Mouse (Mus musculus) intestine, embryonic 14.5 days (tissue): ENCODE measurements around the gene Mybpc3. TPM values are rescaled to one million over a fixed set of nuclear protein-coding genes. Genes with fewer than 3 reads are reported as not detected.

Experiments used
- ATAC-seq: fragments of 200-750 bp; cut with Nextera tagmentation; replicated peaks from 2 replicates; pipeline ENCODE4 v1.8.0; 2017; ENCODE audit warnings: low read depth, moderate number of reproducible peaks, moderate TSS enrichment, moderate library complexity; ENCODE audit not compliant: low FRiP score, low TSS enrichment
- DNase-seq: peaks from one replicate; pipeline ENCODE4 v3.0.0-alpha.2; 2018; ENCODE audit warnings: low spot score
- H3K27ac ChIP-seq: fragments of 300-500 bp; sonication (generic); 2 replicates; pipeline ENCODE4 v1.5.1; 2014; ENCODE audit warnings: low read depth, mild to moderate bottlenecking, control low read depth
- H3K27me3 ChIP-seq: fragments of 300-500 bp; sonication (generic); replicated peaks from 2 replicates; pipeline ENCODE4 v1.6.1; 2014; ENCODE audit warnings: low read length, control low read depth; ENCODE audit not compliant: control insufficient read depth, insufficient read depth
- H3K36me3 ChIP-seq: fragments of 300-500 bp; sonication (generic); 2 replicates; pipeline ENCODE4 v1.6.1; 2014; ENCODE audit warnings: low read length, control low read depth; ENCODE audit not compliant: control insufficient read depth, insufficient read depth
- H3K4me1 ChIP-seq: fragments of 300-500 bp; sonication (generic); replicated peaks from 2 replicates; pipeline ENCODE4 v1.6.1; 2014; ENCODE audit warnings: low read length, control low read depth, mixed read lengths; ENCODE audit not compliant: control insufficient read depth, insufficient read depth
- H3K4me2 ChIP-seq: fragments of 300-500 bp; sonication (generic); 2 replicates; pipeline ENCODE4 v1.6.1; 2014; ENCODE audit warnings: low read length
- H3K4me3 ChIP-seq: fragments of 300-500 bp; sonication (generic); 2 replicates; pipeline ENCODE4 v1.5.1; 2014; ENCODE audit warnings: low read depth, low read length, control low read depth, mixed read lengths
- H3K9ac ChIP-seq: fragments of 300-500 bp; sonication (generic); 2 replicates; pipeline ENCODE4 v1.6.1; 2014; ENCODE audit warnings: mild to moderate bottlenecking, low read length
- H3K9me3 ChIP-seq: fragments of 300-500 bp; sonication (generic); 2 replicates; pipeline ENCODE4 v1.6.1; 2016; ENCODE audit warnings: low read length, control low read depth; ENCODE audit not compliant: control insufficient read depth
- WGBS: fragments of 180-500 bp; shearing (Covaris S2); extraction: QIAGEN DNeasy Blood & Tissue Kit; methylation state at CpG from one replicate; pipeline ENCODE4 v1.1.7; 2014; 5-methylcytosine and 5-hydroxymethylcytosine counted together
- polyA plus RNA-seq: library from polyadenylated mRNA; unstranded; fragments of >200 nt; fragmentation: Nextera tagmentation; extraction: Ambion mirVana; gene quantifications from 2 replicates; pipeline ENCODE4 v1.2.1, GENCODE M21; 2014

The Mybpc3 gene
- polyA plus RNA-seq, 1 experiment from 2014 or later: not detected

DNA sequence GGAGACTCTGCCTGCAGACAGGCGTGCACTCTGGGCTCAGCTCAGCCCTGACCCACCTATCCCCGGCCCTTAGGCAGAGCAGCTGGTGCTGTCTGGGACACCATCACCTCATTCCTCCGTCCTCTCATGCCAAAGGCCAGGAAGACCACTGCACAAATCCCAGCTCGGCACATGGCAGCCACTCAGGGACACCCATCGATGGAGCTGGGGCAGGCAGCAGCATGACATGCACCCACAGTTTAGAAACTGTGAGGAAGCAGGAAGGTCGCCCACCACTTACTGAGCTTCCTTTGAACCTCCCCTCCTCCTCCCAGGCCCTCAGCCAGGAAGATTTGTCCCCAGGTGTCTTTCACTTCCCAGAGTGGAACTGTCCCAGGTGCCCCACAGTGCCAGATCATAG is 19.5 kb downstream of the Mybpc3 start:
- Histone ChIP-seq H3K4me2 (no peak overlapping the region), H3K27ac (no peak overlapping the region), H3K9ac (no peak overlapping the region), H3K9me3 (no peaks in the 10 kb centered on the region), H3K27me3 (no peaks in the 10 kb centered on the region), H3K36me3 (peaks cover 14% of the 10 kb centered on the region; the same call in 1 of the 2 replicates), H3K4me1 (no peaks in the 10 kb centered on the region), H3K4me3 (no peak overlapping the region)
- DNase-seq (no peak), ATAC-seq (no peak)
- WGBS: 76% methylated on average over 6 of the region's 6 CpGs

- no peak overlapping the region for H3K27ac ChIP-seq
- 64% methylated on average over 5 of the region's 5 CpGs for WGBS
- ATAC-seq: no peak
These were observed 21.4 kb downstream of the Mybpc3 start for GRCm38 (mm10) chr2:91139311-91139710.

GRCm38 (mm10) chr2:91139764-91140163 is 21.8 kb downstream of the Mybpc3 start:
- no peak overlapping the region for H3K4me2 ChIP-seq
- no peaks in the 10 kb centered on the region for H3K9me3 ChIP-seq
- DNase-seq (no peak), ATAC-seq (no peak)
- H3K27ac ChIP-seq: no peak overlapping the region
- no peaks in the 10 kb centered on the region for H3K4me1 ChIP-seq
- H3K27me3 ChIP-seq: no peaks in the 10 kb centered on the region
- 82% methylated on average over 8 of the region's 8 CpGs for WGBS
- no peak overlapping the region for H3K4me3 ChIP-seq
- H3K36me3 ChIP-seq: peaks cover 26% of the 10 kb centered on the region
- no peak overlapping the region for H3K9ac ChIP-seq

More at GRCm38 (mm10) chr2:91139311-91139710, 21.4 kb downstream of the Mybpc3 start:
- no peak overlapping the region for H3K9ac ChIP-seq
- H3K4me1 ChIP-seq: no peaks in the 10 kb centered on the region
- no peaks in the 10 kb centered on the region for H3K9me3 ChIP-seq
- DNase-seq: no peak
- H3K4me2 ChIP-seq: no peak overlapping the region
- H3K36me3 ChIP-seq: peaks cover 26% of the 10 kb centered on the region
- no peaks in the 10 kb centered on the region for H3K27me3 ChIP-seq
- no peak overlapping the region for H3K4me3 ChIP-seq

- Histone ChIP-seq H3K4me2 (no peak overlapping the region), H3K9me3 (no peaks in the 10 kb centered on the region), H3K36me3 (peaks cover 33% of the 10 kb centered on the region), H3K9ac (no peak overlapping the region), H3K27me3 (no peaks in the 10 kb centered on the region), H3K27ac (no peak overlapping the region), H3K4me1 (no peaks in the 10 kb centered on the region), H3K4me3 (no peak overlapping the region)
- 93% methylated on average over 6 of the region's 6 CpGs for WGBS
- DNase-seq (no peak), ATAC-seq (no peak)
These were observed 25.0 kb downstream of the Mybpc3 start for GRCm38 (mm10) chr2:91142920-91143319.

- Histone ChIP-seq H3K4me2 (no peak overlapping the region), H3K27me3 (no peaks in the 10 kb centered on the region), H3K4me1 (no peaks in the 10 kb centered on the region), H3K36me3 (peaks cover 31% of the 10 kb centered on the region), H3K9ac (no peak overlapping the region), H3K4me3 (no peak overlapping the region), H3K27ac (no peak overlapping the region), H3K9me3 (no peaks in the 10 kb centered on the region)
- DNase-seq: no peak
- WGBS: 95% methylated on average over 11 of the region's 11 CpGs
- ATAC-seq: no peak
These were observed 25.5 kb downstream of the Mybpc3 start for GRCm38 (mm10) chr2:91143401-91143800.

GRCm38 (mm10) chr2:91148101-91148500 is 30.2 kb downstream of the Mybpc3 start:
- no peak for DNase-seq
- H3K4me2 ChIP-seq: no peak overlapping the region
- H3K4me3 ChIP-seq: no peak overlapping the region
- H3K27ac ChIP-seq: no peak overlapping the region
- H3K27me3 ChIP-seq: no peaks in the 10 kb centered on the region
- peaks cover 45% of the 10 kb centered on the region for H3K36me3 ChIP-seq
- no peaks in the 10 kb centered on the region for H3K9me3 ChIP-seq
- H3K9ac ChIP-seq: no peak overlapping the region
- no peaks in the 10 kb centered on the region for H3K4me1 ChIP-seq
- no peak for ATAC-seq

- Histone ChIP-seq H3K9me3 (no peaks in the 10 kb centered on the region), H3K4me2 (no peak overlapping the region)
- no peak for DNase-seq
These were observed 33.4 kb downstream of the Mybpc3 start for GRCm38 (mm10) chr2:91151331-91151730.

GRCm38 (mm10) chr2:91152885-91153377 is 35.0 kb downstream of the Mybpc3 start:
- Histone ChIP-seq H3K9ac (no peak overlapping the region), H3K4me1 (no peaks in the 10 kb centered on the region), H3K36me3 (peaks cover 46% of the 10 kb centered on the region), H3K9me3 (no peaks in the 10 kb centered on the region), H3K27me3 (no peaks in the 10 kb centered on the region), H3K4me3 (no peak overlapping the region), H3K27ac (no peak overlapping the region), H3K4me2 (no peak overlapping the region)
- no peak for DNase-seq
- no peak for ATAC-seq
- WGBS: 78% methylated on average over 3 of the region's 3 CpGs

More at GRCm38 (mm10) chr2:91151331-91151730, 33.4 kb downstream of the Mybpc3 start:
- no peak overlapping the region for H3K4me3 ChIP-seq
- no peaks in the 10 kb centered on the region for H3K27me3 ChIP-seq
- no peak overlapping the region for H3K27ac ChIP-seq
- 70% methylated on average over 1 of the region's 1 CpGs for WGBS
- no peaks in the 10 kb centered on the region for H3K4me1 ChIP-seq
- H3K36me3 ChIP-seq: peaks cover 47% of the 10 kb centered on the region
- ATAC-seq: no peak
- H3K9ac ChIP-seq: no peak overlapping the region

- WGBS: 89% methylated on average over 3 of the region's 3 CpGs
- Histone ChIP-seq H3K4me3 (no peak overlapping the region), H3K27me3 (no peaks in the 10 kb centered on the region), H3K4me1 (no peaks in the 10 kb centered on the region), H3K36me3 (peaks cover 48% of the 10 kb centered on the region), H3K9me3 (no peaks in the 10 kb centered on the region), H3K27ac (no peak overlapping the region), H3K4me2 (no peak overlapping the region), H3K9ac (no peak overlapping the region)
- ATAC-seq: no peak
- DNase-seq: no peak
These were observed 36.1 kb downstream of the Mybpc3 start for GRCm38 (mm10) chr2:91154091-91154490.
